Mouse (Mus musculus) regulatory T cell (primary cell): ENCODE data around the gene Nubp2.

ENCODE experiments used
- in situ Hi-C: fragments of 300-600 bp; cut with MboI, MseI; formaldehyde crosslinking; loops from one replicate; pipeline ENCODE4 v1.15.1; 2025; ENCODE audit warnings: high pct_unique_total_duplicates

Nubp2 gene

DNA sequence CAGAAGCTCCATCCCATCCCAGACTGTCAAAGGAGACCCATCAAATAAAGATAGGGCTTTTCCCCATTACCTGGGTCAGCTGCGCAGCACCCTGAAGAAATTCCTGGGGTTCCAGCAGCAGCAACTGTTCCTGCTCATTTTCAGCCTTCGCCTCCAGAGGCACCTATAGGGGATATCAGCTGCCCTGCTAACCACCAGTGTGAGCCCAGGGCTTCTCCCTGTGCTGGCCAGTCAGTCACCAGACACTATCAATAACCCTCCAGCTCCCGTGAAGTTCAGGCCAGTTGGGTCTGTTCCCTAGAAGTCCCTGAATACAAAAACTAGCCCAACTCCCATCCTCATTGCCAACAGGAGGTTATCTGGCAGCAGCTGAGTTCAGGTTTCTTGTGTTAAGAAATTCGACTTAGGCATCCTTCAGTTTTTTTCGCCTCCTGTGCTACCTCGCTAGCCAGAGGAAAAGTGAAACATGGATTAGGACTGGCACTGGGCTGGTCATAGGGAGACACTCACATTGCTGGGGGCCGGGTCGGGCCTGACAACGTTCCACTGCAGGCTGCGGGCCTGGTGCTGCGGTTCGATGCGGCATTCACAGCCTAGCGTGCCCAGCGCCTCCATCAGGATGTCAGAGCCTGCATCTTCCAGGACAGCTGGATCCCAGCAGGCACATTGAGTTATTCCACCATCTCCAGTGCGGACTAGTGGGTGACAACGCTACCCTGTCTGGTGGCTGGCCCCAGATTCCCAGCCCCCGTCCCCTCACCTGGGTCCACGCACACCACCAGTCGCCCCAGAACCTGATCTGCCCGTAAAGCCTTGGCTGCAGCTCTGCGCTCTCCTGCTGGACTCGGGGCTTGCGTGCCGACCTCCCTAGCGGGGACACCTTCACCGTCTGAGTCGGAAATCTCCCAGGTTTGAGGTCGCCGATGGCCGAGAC lies 8.2 kb upstream of the Nubp2 start:
- in situ Hi-C loops, result loop anchor here (5.0 kb wide), 1 partner anchor 42 kb away; the partner anchor contains the start of gene Fahd1

DNA sequence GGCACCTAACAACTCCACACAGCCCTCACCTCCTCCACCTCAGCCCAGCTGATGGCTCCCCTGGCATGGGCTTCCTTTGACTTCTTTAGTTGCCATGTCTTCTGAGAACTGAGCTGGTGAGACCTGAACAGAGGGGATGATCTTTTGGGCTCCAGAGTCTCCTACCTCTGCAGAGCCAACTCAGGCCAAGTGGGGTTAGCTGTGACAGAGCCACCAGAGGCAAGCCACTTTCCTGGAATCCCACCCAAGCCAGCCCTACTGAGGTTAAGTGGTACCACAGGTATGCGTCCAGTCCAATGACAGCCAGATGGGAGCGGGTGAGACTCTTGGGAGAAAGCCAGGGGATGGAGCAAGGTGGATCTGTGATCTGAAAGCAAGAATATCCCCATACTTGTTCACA lies 7.1 kb upstream of the Nubp2 start:
- in situ Hi-C loops, result loop anchor here (5.0 kb wide), 1 partner anchor 41 kb away; the partner anchor contains the start of gene Fahd1

DNA sequence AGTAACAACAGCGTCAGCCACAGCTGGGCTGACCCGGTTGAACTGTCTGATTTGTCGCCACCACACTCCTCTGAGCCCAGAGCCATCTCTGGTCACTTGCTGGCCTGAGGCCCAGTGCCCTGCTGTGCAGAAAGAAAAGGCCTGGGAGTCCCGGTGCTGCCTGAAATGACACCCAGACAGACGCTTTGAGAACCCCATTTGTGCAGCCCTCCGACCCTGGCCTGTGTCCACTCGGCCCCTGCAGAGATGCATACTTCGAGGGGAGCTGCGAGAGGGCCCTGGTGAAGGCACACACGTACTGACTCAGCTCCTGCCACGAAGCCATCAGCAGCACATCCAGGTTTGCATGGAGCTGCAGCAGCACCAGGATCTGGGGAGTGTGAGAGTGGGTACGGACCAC lies 6.6 kb upstream of the Nubp2 start:
- in situ Hi-C loops, result loop anchor here (5.0 kb wide), 1 partner anchor 40 kb away; the partner anchor contains the start of gene Fahd1

DNA sequence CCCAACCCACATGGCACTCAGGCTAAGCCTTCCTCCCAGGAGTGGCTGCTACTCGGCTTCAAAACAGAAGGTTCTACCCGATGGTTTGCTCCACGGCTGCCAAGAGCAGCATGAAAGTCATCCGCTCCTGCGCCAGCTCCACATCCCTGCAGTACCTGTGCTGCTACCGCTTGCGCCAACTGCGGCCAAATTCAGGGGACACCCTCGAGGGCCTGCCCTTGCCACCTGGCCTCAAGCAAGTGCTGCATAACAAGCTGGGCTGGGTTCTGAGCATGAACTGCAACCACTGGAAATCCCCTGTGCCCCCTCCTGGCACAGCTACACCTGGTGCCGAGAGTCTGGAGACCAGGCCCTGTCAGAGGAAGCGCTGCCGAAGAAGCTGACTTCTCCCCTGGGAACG lies 5.2 kb upstream of the Nubp2 start:
- in situ Hi-C loops, result loop anchor here (5.0 kb wide), 1 partner anchor 39 kb away; the partner anchor contains the start of gene Fahd1

DNA sequence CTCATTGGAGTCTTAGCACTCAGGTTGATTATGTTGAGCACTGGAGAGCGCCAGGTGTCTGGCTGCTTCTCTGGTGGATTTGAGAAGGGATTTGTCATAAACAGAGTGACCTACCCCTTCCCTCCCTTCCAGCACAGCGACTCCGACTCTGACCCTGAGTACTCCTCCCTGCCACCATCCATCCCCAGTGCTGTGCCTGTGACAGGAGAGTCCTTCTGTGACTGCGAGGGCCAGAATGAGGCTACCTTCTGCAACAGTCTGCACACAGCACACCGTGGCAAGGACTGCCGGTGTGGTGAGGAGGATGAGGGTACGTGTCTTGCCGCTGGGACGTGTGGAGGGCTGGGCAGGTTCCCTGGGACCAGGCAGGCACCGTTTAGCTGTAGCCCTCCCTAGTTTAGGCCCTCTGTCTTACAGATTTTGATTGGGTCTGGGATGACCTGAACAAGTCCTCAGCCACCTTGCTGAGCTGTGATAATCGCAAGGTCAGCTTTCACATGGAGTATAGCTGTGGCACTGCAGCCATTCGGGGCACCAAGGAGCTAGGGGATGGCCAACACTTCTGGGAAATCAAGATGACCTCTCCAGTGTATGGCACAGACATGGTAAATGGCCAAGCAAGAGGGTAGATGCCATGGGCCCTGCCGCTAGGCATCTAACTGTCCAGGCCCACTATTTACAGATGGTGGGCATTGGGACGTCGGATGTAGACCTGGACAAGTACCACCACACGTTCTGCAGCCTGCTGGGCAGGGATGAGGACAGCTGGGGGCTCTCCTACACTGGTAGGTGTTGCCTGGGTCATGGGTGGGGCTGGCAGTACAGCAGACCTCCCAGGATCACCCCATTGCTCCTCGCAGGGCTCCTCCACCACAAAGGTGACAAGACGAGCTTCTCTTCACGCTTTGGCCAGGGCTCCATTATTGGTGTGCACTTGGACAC lies 4.3 kb upstream of the Nubp2 start:
- in situ Hi-C loops, result loop anchor here (5.0 kb wide), 1 partner anchor 38 kb away; the partner anchor contains the start of gene Fahd1

DNA sequence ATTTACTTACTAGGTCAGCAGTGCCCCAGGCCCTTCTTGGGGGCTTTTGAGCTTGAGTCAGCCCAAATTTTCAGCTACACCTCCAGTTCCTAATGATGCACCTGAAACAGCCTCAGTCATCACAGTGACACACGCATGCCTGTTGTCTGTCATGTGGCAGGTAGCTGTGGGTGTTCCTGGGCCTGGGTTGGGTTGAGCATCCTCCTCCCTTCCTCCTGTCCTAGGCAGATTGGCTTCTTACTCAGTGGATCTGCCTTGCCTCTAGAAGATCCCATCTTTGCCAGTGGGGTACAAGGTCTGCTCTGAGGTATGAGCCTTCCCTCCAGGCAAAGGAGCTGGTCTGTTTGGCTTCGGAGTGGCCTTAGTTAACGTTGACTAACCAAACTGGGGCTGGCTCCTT lies 2.7 kb upstream of the Nubp2 start:
- in situ Hi-C loops, result no loop called here

DNA sequence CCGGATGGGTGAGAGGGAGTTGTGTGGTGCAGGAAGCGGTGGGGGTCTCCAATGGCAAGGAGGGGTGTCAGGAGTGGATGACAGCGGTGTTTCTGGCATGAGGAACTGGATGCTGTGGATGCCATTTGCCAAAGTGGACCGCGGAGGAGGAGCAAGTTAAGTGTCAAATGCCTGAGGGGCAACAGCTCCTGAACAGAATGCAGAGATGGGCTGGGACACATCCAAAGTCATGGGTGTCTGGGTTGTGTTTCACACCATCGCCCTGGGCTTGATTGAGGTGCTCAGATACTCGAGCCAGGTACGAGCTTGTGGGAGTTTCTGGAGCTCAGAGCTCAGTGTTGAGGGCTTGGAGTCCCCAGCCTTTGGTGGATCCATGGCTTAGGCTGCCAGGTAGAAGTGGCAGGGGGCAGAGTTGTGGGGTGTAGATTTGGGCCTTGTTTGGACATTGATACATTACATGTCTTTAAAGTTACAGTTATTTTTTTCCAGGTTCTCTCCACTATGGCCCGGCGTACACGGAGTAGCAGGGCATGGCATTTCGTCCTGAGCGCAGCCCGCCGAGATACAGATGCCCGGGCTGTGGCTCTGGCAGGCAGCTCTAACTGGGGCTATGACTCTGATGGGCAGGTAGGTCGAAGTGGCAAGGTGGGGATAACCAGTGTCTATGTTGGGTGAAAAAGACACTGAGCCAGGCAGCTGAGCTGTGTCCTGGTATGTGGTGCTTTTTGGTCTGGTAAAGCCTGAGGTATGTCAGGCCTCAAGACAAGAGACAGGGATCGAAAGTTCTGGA lies 1.3 kb upstream of the Nubp2 start:
- in situ Hi-C loops, result no loop called here

DNA sequence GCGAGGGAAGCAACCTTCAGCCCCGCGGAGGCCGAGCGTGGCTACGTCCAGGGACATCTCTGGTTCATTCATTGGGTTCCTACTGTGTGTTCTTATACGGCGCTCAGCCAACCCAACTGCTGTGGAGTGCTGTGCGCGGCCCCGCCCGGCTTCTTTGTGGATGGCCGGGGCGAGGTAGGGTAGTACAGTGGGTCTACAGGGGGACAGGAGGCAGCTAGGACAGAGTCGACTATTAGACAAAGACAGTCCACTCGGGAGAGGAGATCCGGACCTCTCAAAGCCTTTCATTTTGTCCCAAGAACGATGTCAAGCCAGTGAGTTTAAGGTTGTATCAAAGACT lies 753 bp upstream of the Nubp2 start:
- in situ Hi-C loops, result no loop called here

DNA sequence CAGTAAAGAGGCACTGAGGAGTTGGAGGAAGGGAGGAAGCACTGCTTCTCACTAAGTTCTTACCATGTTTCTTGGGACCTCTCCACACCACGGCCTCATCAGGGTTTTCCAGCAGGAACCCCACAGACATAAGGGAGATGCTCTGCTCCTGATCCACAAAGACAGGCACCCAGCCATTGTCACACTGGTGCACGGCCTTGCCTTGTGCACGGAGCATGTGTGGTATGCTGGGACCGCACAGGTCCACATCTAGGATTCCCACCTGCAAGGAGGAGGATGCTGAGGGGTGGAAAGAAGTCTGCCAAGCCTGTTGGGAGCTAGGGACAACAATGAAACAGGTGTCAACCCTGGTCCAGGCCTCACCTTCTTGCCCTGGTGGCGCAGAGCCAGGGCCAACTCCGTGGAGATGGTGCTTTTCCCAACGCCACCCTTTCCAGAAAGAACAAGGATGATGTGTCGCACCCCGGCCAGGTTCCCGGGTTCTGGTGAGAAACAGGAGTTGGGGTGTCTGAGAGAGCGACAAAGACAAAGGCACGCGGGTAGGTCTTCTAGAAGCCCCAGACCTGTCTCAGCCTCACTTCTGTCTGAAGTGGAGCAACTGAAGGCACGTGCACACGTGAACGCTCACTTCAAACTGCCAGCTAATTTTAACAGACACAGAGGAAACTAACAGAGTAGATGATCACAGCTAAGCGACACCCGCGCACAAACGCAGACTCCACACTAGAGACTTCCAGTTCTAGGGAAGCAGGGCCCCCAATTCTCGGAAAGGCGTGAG lies 604 bp downstream of the Nubp2 start:
- in situ Hi-C loops, result no loop called here

DNA sequence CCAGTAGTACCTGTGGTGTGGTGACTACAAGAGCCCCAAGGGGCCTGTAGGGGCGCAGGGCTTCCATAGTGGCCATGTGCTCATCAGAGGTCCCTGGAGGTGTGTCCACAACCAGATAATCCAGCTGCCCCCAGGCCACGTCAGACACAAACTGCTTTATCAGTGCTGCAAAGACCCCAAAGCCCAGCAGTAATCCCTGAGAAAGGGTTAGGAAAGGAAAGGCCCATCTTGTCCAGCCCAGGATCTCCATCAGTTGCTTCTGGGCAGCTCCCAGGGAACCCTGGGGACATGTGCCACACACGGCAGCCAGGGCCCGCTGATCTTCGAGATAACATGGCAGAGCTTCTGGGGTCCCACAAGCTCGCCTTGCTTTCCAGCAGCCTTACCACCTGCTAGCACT lies 1.8 kb downstream of the Nubp2 start:
- in situ Hi-C loops, result no loop called here

DNA sequence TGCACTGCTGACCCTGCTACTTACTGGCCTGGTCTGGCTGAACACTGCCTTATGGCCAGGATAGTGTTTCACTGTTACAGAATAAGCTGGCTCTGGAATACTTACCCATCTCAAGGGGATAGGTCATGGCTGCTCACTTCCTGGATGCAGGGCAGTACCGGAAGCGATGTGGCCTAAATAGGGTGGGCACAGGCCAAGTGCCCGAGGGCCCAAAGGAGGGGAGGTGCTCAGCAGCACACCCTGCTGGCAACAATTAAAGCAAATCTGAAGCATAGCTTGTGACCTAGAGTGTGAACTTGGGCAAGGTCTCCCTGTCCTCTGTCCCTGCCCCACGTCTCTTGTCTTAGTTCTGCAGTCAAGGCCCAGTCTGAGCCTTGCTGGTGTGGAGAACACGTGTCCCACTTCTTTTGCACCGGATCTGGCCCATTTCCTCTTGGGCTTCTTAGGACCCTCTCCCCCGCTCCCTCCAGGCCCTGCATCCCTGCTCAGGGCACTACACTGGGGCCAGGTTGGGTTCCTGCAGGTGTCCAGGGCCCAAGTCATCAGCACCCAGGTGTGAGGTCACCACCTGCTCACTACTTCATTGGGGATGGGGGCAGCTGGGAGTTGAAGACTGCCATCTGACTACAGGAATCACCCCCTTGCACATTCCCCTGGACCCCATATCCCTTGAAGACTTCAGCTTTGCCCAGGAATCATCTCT lies 4.3 kb downstream of the Nubp2 start:
- in situ Hi-C loops, result no loop called here

DNA sequence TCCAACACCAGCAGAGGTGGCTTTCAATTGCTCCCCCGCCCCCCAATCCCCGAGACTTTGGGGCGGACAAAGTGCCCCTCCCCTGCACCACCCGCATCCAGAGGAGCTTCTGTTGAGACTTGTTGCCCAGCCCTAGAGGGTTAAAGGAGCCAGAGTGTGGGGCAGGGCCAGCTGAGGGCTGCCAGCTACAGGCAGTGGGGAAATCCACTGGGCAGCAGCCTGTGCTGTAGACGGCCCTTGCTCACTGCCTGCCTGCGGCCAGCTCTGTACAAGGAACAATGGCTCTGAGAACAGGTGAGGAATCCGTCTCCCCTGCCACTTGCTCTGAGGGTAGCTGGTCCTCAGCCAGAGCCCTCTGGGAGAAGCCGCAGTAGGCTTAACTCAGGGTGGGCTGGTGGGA lies 7.6 kb downstream of the Nubp2 start:
- in situ Hi-C loops, result no loop called here

DNA sequence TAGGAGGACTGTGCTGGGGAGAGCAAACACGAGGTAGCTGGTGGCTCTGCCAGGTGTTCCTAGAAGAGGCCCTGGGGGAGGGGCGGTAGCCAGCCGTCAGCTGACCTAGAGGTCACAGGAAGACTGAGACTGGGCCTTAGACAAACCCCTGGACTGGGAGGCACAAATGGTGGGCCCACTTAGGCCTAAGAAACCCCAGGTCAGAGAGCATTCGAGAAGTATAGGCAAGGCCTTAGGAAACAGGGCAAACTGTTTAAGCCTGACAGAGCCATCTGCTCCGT lies 8.1 kb downstream of the Nubp2 start:
- in situ Hi-C loops, result no loop called here

DNA sequence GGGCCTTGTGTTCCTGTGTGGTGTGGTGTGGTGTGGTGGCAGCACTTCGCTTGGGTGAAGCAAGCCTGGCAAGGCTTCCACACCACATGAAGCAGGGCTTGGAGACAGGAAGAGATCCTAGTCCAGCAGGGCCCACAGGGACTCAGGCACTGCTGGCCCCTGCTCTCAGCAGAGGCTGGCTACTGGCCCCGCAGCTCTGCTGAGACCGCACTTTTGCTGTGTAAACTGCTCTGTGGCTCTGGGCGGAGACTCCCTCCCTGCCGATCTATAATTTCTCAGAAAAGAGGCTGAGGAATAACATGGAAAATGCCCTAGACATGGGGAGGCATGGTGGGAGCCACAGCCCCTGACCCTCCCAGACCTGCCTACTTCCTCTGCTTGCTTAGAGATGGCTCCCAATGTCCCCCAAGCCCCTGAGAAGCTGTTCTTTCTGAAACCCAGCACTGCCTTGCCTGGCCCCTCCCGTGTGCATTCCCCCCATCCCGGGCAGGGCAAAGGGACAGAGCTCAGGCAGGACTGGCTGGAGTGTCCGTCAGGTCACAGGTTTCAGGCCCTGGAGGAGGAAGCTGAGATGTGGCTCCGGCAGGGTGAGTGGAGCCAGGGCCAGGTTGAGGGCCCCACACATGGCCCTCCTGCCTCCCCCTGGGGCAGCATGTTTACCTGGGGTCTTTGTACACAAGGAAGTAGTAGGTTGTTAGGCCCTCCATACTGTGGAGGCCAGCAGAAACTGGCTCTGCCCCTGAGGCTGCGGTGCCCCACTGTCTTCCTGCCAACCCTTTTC lies 8.6 kb downstream of the Nubp2 start:
- in situ Hi-C loops, result no loop called here

DNA sequence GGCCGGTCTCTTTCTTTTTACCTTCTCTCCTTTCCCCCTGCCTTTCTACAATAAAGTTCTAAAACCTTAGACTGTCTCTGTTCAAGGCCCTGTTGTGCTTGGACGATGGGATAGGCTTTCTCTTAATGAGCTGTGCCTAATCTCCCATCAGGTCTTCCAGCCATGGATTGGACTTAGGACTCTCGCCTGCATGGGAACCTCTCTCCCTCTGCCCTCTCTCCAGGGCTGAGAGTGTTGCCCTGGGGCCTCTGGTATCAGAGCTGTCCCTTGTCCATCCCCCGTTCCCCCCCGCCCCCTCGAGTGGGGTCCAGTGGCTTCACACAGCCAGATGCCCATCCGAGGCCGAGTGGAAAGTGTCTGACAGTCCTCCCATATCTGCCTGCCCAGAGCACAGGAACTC lies 11.2 kb downstream of the Nubp2 start:
- in situ Hi-C loops, result no loop called here

DNA sequence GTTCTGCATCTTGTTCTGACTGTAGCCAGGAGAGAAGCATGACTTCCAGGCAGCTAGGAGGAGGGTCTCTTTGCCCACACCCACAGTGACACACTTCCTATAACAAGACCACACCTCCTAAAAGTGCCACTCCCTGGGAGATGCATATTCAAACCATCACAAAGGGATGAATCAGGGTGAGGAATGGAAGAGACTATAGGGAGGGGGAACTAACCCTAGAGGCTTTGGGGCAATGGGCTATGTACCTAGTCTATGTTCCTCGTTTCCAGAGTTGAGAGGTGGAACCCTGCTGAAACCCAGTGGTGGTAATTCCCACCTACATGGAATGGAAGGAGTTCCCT lies 11.8 kb downstream of the Nubp2 start:
- in situ Hi-C loops, result no loop called here

DNA sequence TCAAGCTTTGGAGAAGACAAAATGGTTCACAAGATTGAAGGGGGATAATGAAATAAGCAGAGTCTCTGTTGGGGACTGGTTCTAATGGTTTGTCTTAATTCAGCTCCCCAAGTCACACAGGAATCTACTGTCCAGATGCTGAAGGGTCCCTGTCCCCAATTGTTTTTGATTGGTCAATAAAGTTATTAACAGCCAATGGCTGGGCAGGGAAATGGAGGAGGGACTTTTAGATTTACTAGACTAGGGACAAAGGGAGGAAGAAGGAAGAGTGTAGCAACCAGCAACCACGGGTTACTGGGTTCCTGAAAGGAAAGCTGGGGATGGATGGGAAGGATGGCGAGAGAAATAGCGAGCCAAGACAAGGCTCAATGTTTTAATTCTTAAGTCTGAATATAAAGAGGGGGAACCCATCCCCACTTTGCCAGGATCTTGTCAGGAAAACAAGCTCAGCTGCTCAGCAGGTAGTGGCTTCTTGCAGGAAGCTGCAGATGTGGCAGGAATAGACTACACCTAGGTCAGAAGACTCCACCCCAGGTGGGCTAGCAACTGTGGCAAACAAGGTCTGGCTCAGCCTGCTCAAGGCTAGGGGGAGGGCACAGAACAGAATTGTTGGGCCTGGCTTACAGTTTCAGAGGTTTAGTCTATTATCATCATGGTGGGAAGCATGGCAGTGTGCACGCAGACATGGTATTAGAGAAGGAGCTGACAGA lies 12.3 kb downstream of the Nubp2 start:
- in situ Hi-C loops, result no loop called here

DNA sequence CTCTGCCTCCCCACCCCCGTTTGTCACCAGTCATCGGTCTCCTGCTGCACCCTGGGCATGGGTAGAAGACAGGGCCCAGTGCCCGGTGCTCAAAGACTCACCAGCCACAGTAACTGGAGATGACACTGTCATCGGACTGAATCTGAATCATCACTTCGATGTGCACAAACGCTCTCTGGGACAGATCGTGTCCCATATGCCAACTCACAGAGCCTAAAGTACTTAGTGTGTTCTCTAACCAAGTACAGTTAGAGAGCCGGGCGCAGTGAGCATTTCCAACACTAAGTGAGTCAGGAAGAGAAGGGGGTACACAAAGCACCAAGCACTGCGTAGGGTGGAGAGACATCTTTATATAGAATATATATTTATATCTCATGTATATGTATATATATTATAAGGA lies 18.2 kb downstream of the Nubp2 start:
- in situ Hi-C loops, result no loop called here

DNA sequence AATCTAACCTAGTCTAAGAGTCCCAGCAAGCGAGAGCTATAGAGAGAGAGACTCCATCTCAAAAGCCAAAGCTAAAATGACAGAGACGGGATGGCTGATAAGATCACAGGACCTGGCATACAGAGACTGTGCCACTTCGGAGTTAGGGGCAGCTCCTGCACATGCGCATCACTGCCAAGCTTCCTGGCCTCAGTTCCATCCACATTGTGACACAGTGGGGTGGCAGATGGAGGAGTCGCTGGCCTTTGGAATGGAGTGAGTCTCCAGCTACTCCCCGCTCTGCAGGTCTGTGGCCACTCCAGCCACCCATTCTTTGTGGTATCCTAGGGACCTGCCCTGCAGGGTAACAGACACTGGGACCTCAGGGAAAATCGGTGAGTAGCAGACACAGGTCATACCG lies 20.4 kb downstream of the Nubp2 start, which contains the start of gene Igfals:
Gene Igfals (plus strand): TSS at position 222 of the 400 bp plus-strand sequence.
- in situ Hi-C loops, result no loop called here
